Mouse (Mus musculus) CH12.LX (cell line): ENCODE measurements around the gene Tpk1. TPM values are rescaled to one million over a fixed set of nuclear protein-coding genes. Genes with fewer than 3 reads are reported as not detected.
A peak's percentile ranks its signal among the peaks of the same experiment; 100 is the strongest.

ENCODE experiments used
- DNase-seq: peaks from one replicate; pipeline ENCODE4 v3.0.0-alpha.2; 2013; ENCODE audit errors: extremely low read depth
- H3K27ac ChIP-seq: 2 replicates; pipeline ENCODE4 v1.5.1; 2012; ENCODE audit warnings: low read depth, mild to moderate bottlenecking, control low read depth, moderate library complexity; ENCODE audit not compliant: insufficient read depth
- H3K27me3 ChIP-seq: replicated peaks from 2 replicates; pipeline ENCODE3; 2012; ENCODE audit warnings: inconsistent platforms
- H3K36me3 ChIP-seq, 2 experiments: replicated peaks in 1 of 2; 2 replicates each; pipeline versions ENCODE3 to v1.6.1; 2012; ENCODE audit warnings: inconsistent platforms in 1 of 2, low read length in 1 of 2, mild to moderate bottlenecking in 1 of 2, mixed read lengths in 1 of 2, moderate library complexity in 1 of 2; ENCODE audit not compliant: control insufficient read depth in 1 of 2, insufficient read depth in 1 of 2
- H3K4me1 ChIP-seq, 2 experiments: 2 replicates each; pipeline ENCODE4 v1.6.1; 2012; ENCODE audit warnings: inconsistent platforms in 1 of 2, moderate library complexity in 1 of 2; ENCODE audit not compliant: insufficient read depth in 2 of 2, control insufficient read depth in 1 of 2
- H3K4me2 ChIP-seq: 2 replicates; pipeline ENCODE4 v1.6.1; 2012; ENCODE audit warnings: low read depth, mild to moderate bottlenecking, control low read depth; ENCODE audit not compliant: poor library complexity, insufficient read depth, severe bottlenecking
- H3K4me3 ChIP-seq, 3 experiments: fragments of 150-350 bp in 1 of 3; sonication (generic) in 1 of 3; replicated peaks in 1 of 3; 2 replicates each; pipeline versions ENCODE3 to v1.5.1; 2011 to 2012; ENCODE audit warnings: low read depth in 2 of 3, low read length in 2 of 3, mild to moderate bottlenecking in 2 of 3, moderate library complexity in 2 of 3, control low read depth in 1 of 3, improper control_type of control experiment in 1 of 3, inconsistent platforms in 1 of 3, mixed read lengths in 1 of 3; ENCODE audit not compliant: poor library complexity in 1 of 3
- H3K79me2 ChIP-seq: replicated peaks from 2 replicates; pipeline ENCODE4 v1.6.1; 2012; ENCODE audit warnings: mild to moderate bottlenecking, moderate library complexity; ENCODE audit not compliant: control insufficient read depth, poor library complexity, insufficient read depth, severe bottlenecking; ENCODE audit errors: extremely low read depth
- H3K9ac ChIP-seq: 2 replicates; pipeline ENCODE4 v1.6.1; 2012; ENCODE audit warnings: low read depth, mild to moderate bottlenecking, control low read depth, moderate library complexity; ENCODE audit not compliant: insufficient read depth
- H3K9me3 ChIP-seq: replicated peaks from 2 replicates; pipeline ENCODE3; 2012; ENCODE audit warnings: low read length, inconsistent platforms, mixed read lengths
- BHLHE40 ChIP-seq: IDR thresholded peaks from 2 replicates; pipeline ENCODE4 v1.6.1; 2011; ENCODE audit warnings: mild to moderate bottlenecking, low read depth, low read length, improper control_type of control experiment
- CHD2 ChIP-seq: IDR thresholded peaks from 2 replicates; pipeline ENCODE4 v1.6.1; 2011; ENCODE audit warnings: low read length, improper control_type of control experiment
- CTCF ChIP-seq, 2 experiments: IDR thresholded peaks in 1 of 2; conservative IDR thresholded peaks in 1 of 2; 2 replicates each; pipeline ENCODE4 v1.5.1; 2011 to 2012; ENCODE audit warnings: low read depth in 2 of 2, low read length in 2 of 2, improper control_type of control experiment in 1 of 2, inconsistent platforms in 1 of 2, mild to moderate bottlenecking in 1 of 2, moderate library complexity in 1 of 2
- E2F4 ChIP-seq: IDR thresholded peaks from 2 replicates; pipeline ENCODE4 v1.6.1; 2011; ENCODE audit warnings: low read depth, low read length, improper control_type of control experiment; ENCODE audit not compliant: insufficient replicate concordance
- EP300 ChIP-seq: IDR thresholded peaks from 2 replicates; pipeline ENCODE4 v1.6.1; 2011; ENCODE audit warnings: low read length, improper control_type of control experiment
- ETS1 ChIP-seq: conservative IDR thresholded peaks from 2 replicates; pipeline ENCODE4 v1.6.1; 2012; ENCODE audit warnings: low read depth, mild to moderate bottlenecking, inconsistent platforms, low read length, improper control_type of control experiment, moderate library complexity
- HCFC1 ChIP-seq: IDR thresholded peaks from 2 replicates; pipeline ENCODE4 v1.6.1; 2012; ENCODE audit warnings: low read depth, mild to moderate bottlenecking, inconsistent platforms, low read length, improper control_type of control experiment
- IRF4 ChIP-seq: IDR thresholded peaks from 2 replicates; pipeline ENCODE4 v1.6.1; 2014; ENCODE audit warnings: low read depth, mild to moderate bottlenecking, inconsistent platforms, low read length, improper control_type of control experiment
- JUN ChIP-seq: IDR thresholded peaks from 2 replicates; pipeline ENCODE4 v1.6.1; 2011; ENCODE audit warnings: low read depth, mild to moderate bottlenecking, low read length, improper control_type of control experiment, moderate library complexity; ENCODE audit not compliant: insufficient read depth
- KAT2A ChIP-seq: IDR thresholded peaks from 2 replicates; pipeline ENCODE4 v1.6.1; 2012; ENCODE audit warnings: low read length, improper control_type of control experiment, inconsistent platforms; ENCODE audit not compliant: insufficient replicate concordance
- MAFK ChIP-seq: IDR thresholded peaks from 2 replicates; pipeline ENCODE4 v1.6.1; 2011; ENCODE audit warnings: low read length, improper control_type of control experiment; ENCODE audit not compliant: insufficient replicate concordance
- MAX ChIP-seq: IDR thresholded peaks from 2 replicates; pipeline ENCODE4 v1.6.1; 2011; ENCODE audit warnings: low read length, improper control_type of control experiment
- MEF2A ChIP-seq: IDR thresholded peaks from 2 replicates; pipeline ENCODE4 v1.6.1; 2014; ENCODE audit warnings: low read depth, mild to moderate bottlenecking, inconsistent platforms, low read length, improper control_type of control experiment, borderline replicate concordance
- MYC ChIP-seq: IDR thresholded peaks from 2 replicates; pipeline ENCODE4 v1.6.1; 2011; ENCODE audit warnings: low read depth, mild to moderate bottlenecking, improper control_type of control experiment, low read length
- NELFE ChIP-seq: IDR thresholded peaks from 2 replicates; pipeline ENCODE4 v1.6.1; 2011; ENCODE audit warnings: low read depth, low read length, improper control_type of control experiment
- NRF1 ChIP-seq: IDR thresholded peaks from 2 replicates; pipeline ENCODE4 v1.6.1; 2014; ENCODE audit warnings: low read depth, mild to moderate bottlenecking, inconsistent platforms, low read length, improper control_type of control experiment, moderate library complexity
- POLR2A ChIP-seq: IDR thresholded peaks from 2 replicates; pipeline ENCODE4 v1.6.1; 2011; ENCODE audit warnings: low read depth, mild to moderate bottlenecking, improper control_type of control experiment, low read length
- POLR2AphosphoS2 ChIP-seq: IDR thresholded peaks from 2 replicates; pipeline ENCODE4 v1.6.1; 2011; ENCODE audit warnings: low read depth, low read length, improper control_type of control experiment
- RAD21 ChIP-seq: IDR thresholded peaks from 2 replicates; pipeline ENCODE4 v1.6.1; 2011; ENCODE audit warnings: low read depth, mild to moderate bottlenecking, low read length, improper control_type of control experiment, moderate library complexity
- SIN3A ChIP-seq: IDR thresholded peaks from 2 replicates; pipeline ENCODE4 v1.6.1; 2012; ENCODE audit warnings: low read length, improper control_type of control experiment, inconsistent platforms
- SMC3 ChIP-seq: IDR thresholded peaks from 2 replicates; pipeline ENCODE4 v1.6.1; 2011; ENCODE audit warnings: low read depth, low read length, improper control_type of control experiment
- TCF12 ChIP-seq: IDR thresholded peaks from 2 replicates; pipeline ENCODE4 v1.6.1; 2014; ENCODE audit warnings: low read depth, mild to moderate bottlenecking, inconsistent platforms, low read length, improper control_type of control experiment
- UBTF ChIP-seq: IDR thresholded peaks from 2 replicates; pipeline ENCODE4 v1.6.1; 2012; ENCODE audit warnings: low read depth, mild to moderate bottlenecking, inconsistent platforms, low read length, improper control_type of control experiment, moderate library complexity
- USF1 ChIP-seq: IDR thresholded peaks from 2 replicates; pipeline ENCODE4 v1.6.1; 2014; ENCODE audit warnings: low read depth, mild to moderate bottlenecking, inconsistent platforms, low read length, improper control_type of control experiment
- ZC3H11A ChIP-seq: IDR thresholded peaks from 2 replicates; pipeline ENCODE4 v1.6.1; 2012; ENCODE audit warnings: low read depth, mild to moderate bottlenecking, inconsistent platforms, low read length, improper control_type of control experiment
- ZMIZ1 ChIP-seq: IDR thresholded peaks from 2 replicates; pipeline ENCODE4 v1.6.1; 2012; ENCODE audit warnings: low read depth, mild to moderate bottlenecking, inconsistent platforms, low read length, improper control_type of control experiment
- ZNF384 ChIP-seq: IDR thresholded peaks from 2 replicates; pipeline ENCODE4 v1.6.1; 2012; ENCODE audit warnings: low read depth, low read length, improper control_type of control experiment, inconsistent platforms
- dilution Hi-C: fragments of 300-500 bp; cut with MboI; formaldehyde crosslinking; loops from 2 replicates; pipeline ENCODE4 v1.14.3; 2020; ENCODE audit warnings: low sequenced_read_pairs; ENCODE audit not compliant: extremely low pct_unique_long_range_greater_than_20kb, extremely low pct_ligation_motif_present
- in situ Hi-C: fragments of 300-500 bp; cut with MboI; formaldehyde crosslinking; loops from 3 replicates; pipeline ENCODE4 v1.14.3; 2019; ENCODE audit warnings: low sequenced_read_pairs, low pct_ligation_motif_present, low pct_unique_long_range_greater_than_20kb, mixed read lengths
- polyA plus RNA-seq: library from polyadenylated mRNA; unstranded; fragments of >175 nt; gene quantifications from 2 replicates; pipeline ENCODE4 v1.2.1, GENCODE M21; 2012; ENCODE audit warnings: low read depth; ENCODE audit not compliant: insufficient read length
- total RNA-seq, 2 experiments: library from RNA; depleted of rRNA; stranded (reverse); fragments of 300-350 nt in 1 of 2; fragments of >200 nt in 1 of 2; gene quantifications; 2 replicates each; pipeline ENCODE4 v1.2.3; 2012 to 2014

The Tpk1 gene
- total and polyA plus RNA-seq, 3 experiments: 3.9 to 6.3 (median 4.8) TPM

DNA sequence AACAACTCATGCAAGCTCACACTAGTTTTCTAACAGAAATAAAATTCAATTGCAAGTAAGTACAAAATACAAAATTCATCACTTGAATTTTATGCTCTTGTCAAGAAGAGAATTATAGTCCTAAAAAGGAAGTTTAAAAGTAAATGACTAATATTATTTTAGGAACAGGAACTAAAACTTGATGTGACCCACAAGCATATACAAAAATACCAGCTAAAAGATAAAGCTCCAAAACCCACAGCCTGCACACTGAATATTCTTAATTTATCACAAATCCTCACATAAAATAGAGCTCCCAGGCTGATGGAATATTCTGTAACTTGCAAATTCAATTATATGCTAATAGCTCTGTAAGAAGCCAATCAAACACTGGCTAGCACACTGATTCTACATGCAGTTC is 25.5 kb downstream of the Tpk1 start:
- dilution Hi-C loops: no loop called here

GRCm38 (mm10) chr6:43638865-43639264 is 27.2 kb downstream of the Tpk1 start:
- DNase-seq: no peak
- TF ChIP-seq E2F4 (no peak), USF1 (no peak), CTCF (conservative IDR thresholded peaks at IDR 0.05 in 1 of 2, IDR thresholded peaks at IDR 0.05 in 1 of 2; ENCODE audit: low read depth in 2 of 2, low read length in 2 of 2) (no peak), BHLHE40 (no peak), MAFK (no peak), MEF2A (peak; percentile 32; the same call in 1 of the 2 replicates), JUN (no peak), IRF4 (peak; percentile 63), ZMIZ1 (no peak), MAX (no peak), ZC3H11A (no peak), UBTF (no peak), CHD2 (no peak), TCF12 (no peak), NELFE (no peak), ZNF384 (peak; percentile 94), RAD21 (no peak), SIN3A (no peak), POLR2AphosphoS2 (no peak), NRF1 (no peak), POLR2A (no peak), MYC (no peak)
- Histone ChIP-seq H3K36me3 (no peaks in the 10 kb centered on the region), H3K9ac (peak overlapping the region; percentile 35; the same call in 1 of the 2 replicates), H3K4me1 (peaks cover 4 to 37% of the 10 kb centered on the region in 2 experiments), H3K9me3 (no peaks in the 10 kb centered on the region), H3K27me3 (no peaks in the 10 kb centered on the region), H3K4me2 (peak overlapping the region; percentile 95), H3K27ac (peak overlapping the region; percentile 46), H3K4me3 (no peak overlapping the region), H3K79me2 (peaks cover 2% of the 10 kb centered on the region; the same call in 1 of the 2 replicates)
- in situ Hi-C loops (no loop called here), dilution Hi-C loops (no loop called here)

More for the DNA sequence above, 25.5 kb downstream of the Tpk1 start:
- H3K27ac ChIP-seq: no peak overlapping the region
- H3K4me3 ChIP-seq: no peak overlapping the region
- H3K4me1 ChIP-seq: peaks cover 4 to 46% of the 10 kb centered on the region in 2 experiments
- no peak for TF ChIP-seq EP300
- TF ChIP-seq ZNF384: no peak
- no peak for TF ChIP-seq ETS1
- TF ChIP-seq RAD21: no peak
- TF ChIP-seq IRF4: no peak
- TF ChIP-seq MAX: no peak
- TF ChIP-seq SMC3: no peak
- no peak for TF ChIP-seq KAT2A
- no peak for TF ChIP-seq MAFK
- TF ChIP-seq HCFC1: no peak
- no peak for TF ChIP-seq JUN
- TF ChIP-seq, all 38 proteins: peak for 0
- no peak for DNase-seq
- no peak overlapping the region; the same call in 1 of the 2 replicates for H3K4me2 ChIP-seq
- no peak overlapping the region for H3K9ac ChIP-seq
- H3K36me3 ChIP-seq: no peaks in the 10 kb centered on the region
- no peaks in the 10 kb centered on the region for H3K9me3 ChIP-seq
- H3K79me2 ChIP-seq: peaks cover 2% of the 10 kb centered on the region; the same call in 1 of the 2 replicates
- no peaks in the 10 kb centered on the region for H3K27me3 ChIP-seq
- in situ Hi-C loops: no loop called here
